ENCODE assay signal across 8 mouse cellular contexts in the genomic region with DNA sequence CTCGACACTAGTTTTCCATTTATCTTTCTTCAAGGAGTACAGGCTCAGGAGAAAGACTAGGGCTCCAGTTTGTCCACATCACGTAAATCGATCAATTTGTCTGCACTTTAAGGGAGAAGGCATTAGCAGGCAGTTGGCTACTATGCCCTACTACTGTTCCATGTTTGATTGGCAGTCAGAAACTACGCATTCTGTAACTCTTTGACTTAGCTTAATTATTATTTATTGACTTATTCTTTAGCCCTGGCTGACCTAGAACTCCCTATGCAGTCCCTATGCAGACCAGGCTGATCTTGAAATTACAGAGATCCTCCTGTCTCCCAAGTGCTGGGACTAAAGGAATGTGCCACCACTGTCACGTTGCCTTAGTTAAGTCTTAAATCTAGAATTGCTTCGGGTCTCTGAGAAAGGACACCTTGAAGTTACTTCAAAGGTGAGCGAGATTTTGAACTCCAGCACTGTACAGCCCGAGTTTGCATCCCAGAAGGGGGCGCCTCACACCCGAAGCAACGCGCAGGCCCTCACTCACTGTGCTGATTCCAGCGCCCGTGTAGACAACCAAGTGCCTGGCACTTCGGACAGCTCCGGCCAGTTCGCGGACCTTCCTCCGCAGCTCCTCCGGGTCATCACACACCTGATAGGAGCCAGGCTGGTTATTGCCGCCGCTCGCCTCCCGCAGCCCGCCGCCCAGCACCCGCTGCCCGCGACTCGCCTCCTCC. TPM values are rescaled to one million over a fixed set of nuclear protein-coding genes. Genes with fewer than 3 reads are reported as not detected.
DNase-seq lines count a peak whose midpoint lies in the region; ATAC-seq lines count a peak whose summit lies in the region.

No protein-coding gene starts in this region.

- no peaks in the 10 kb centered on the region for H3K27me3 ChIP-seq in hindbrain, embryonic 11.5 days (ENCODE audit: control insufficient read depth, insufficient read depth, low read length)
- H3K27me3 ChIP-seq in megakaryocyte, embryonic 14.5 days (replicated peaks), result no peaks in the 10 kb centered on the region

- peak; percentile 76 to 88 for DNase-seq in adrenal gland, adult (ENCODE audit: inconsistent age in 2 of 2, low spot score in 1 of 2)
- DNase-seq in adrenal gland, adult 8-10 months, result no peak
- peak; percentile 62 for DNase-seq in hindbrain, embryonic 11.5 days (ENCODE audit: low spot score)
- DNase-seq in left cerebral cortex, postnatal 14 days (ENCODE audit: low spot score in 2 of 2), result peak; percentile 63 to 69
- DNase-seq in spleen, adult 12 weeks (ENCODE audit: low spot score), result peak; percentile 71

- no peaks in the 10 kb centered on the region for H3K9me3 ChIP-seq in hindbrain, embryonic 11.5 days (ENCODE audit: control insufficient read depth, low read length)
- no peaks in the 10 kb centered on the region for H3K9me3 ChIP-seq in megakaryocyte, embryonic 14.5 days

- H3K4me2 ChIP-seq in hindbrain, embryonic 11.5 days (replicated peaks; ENCODE audit: low read depth, low read length), result peak overlapping the region; percentile 93

- peak overlapping the region; percentile 79 for H3K27ac ChIP-seq in hindbrain, embryonic 11.5 days (ENCODE audit: low read depth, low read length)

- peak overlapping the region; percentile 93 for H3K4me3 ChIP-seq in hindbrain, embryonic 11.5 days (ENCODE audit: low read depth, low read length)
- H3K4me3 ChIP-seq in megakaryocyte, embryonic 14.5 days (replicated peaks), result peak overlapping the region; percentile 93

- intact Hi-C loops in left cerebral cortex, postnatal 14 days (cut with DNase I), result loop anchor here (5.0 kb wide), 1 partner anchor 153 kb away; no protein-coding TSS in a partner anchor

- H3K4me1 ChIP-seq in hindbrain, embryonic 11.5 days (replicated peaks; ENCODE audit: control insufficient read depth, insufficient read depth, low read length), result peaks cover 7% of the 10 kb centered on the region
- H3K4me1 ChIP-seq in megakaryocyte, embryonic 14.5 days, result peaks cover 87% of the 10 kb centered on the region

- ATAC-seq in activated CD4-positive, CD25-positive, alpha-beta regulatory T cell, adult 4 months, result peak; percentile 44
- peak; percentile 60 for ATAC-seq in erythroblast, adult 5-6 weeks (replicated peaks; ENCODE audit: low FRiP score, poor library complexity, severe bottlenecking)
- peak; percentile 70 for ATAC-seq in hindbrain, embryonic 11.5 days (ENCODE audit: low FRiP score)

- H3K36me3 ChIP-seq in hindbrain, embryonic 11.5 days (ENCODE audit: control insufficient read depth, insufficient read depth, low read length), result peaks cover 11% of the 10 kb centered on the region
- H3K36me3 ChIP-seq in megakaryocyte, embryonic 14.5 days (replicated peaks; ENCODE audit: low read length), result peaks cover 82% of the 10 kb centered on the region

- peak overlapping the region; percentile 67 for H3K9ac ChIP-seq in hindbrain, embryonic 11.5 days (ENCODE audit: low read depth, low read length)

- WGBS in hindbrain, embryonic 11.5 days, result 12% methylated on average over 30 of the region's 30 CpGs

RNA-seq across cellular contexts. Expression of a gene that starts 0.9 kb away (rescaled TPM):
- 10 to 100 TPM; 61.1 to 97.1 (median 75.7) TPM for total RNA-seq in adrenal gland, adult 8-10 months (2022)
- 10 to 100 TPM; 50.8 to 61.8 TPM for polyA plus RNA-seq in activated CD4-positive, CD25-positive, alpha-beta regulatory T cell, adult 4 months (2017; shearing (Covaris generic))
- total RNA-seq in erythroblast, adult 5-6 weeks (2015; ENCODE audit: low replicate concordance), result 21.9 and 26.1 TPM in 2 replicates
- 48.8 and 52.1 TPM in 2 replicates for total RNA-seq in erythroblast, adult 5-6 weeks (2017; ENCODE audit: low replicate concordance)
- 33.2 and 36.6 TPM in 2 replicates for polyA plus RNA-seq in hindbrain, embryonic 11.5 days (2014; fragmentation: Nextera tagmentation; extraction: Ambion mirVana)
- total RNA-seq in left cerebral cortex, postnatal 14 days (2021), result 10 to 100 TPM; 34.7 to 42.4 TPM
- 275 and 278 TPM in 2 replicates for polyA plus RNA-seq in megakaryocyte, embryonic 14.5 days (2012; ENCODE audit: insufficient read depth, low replicate concordance)

RNA-seq across cellular contexts. Expression of a gene that starts 6.4 kb away (rescaled TPM):
- 100 to 1,000 TPM; 201 to 310 (median 259) TPM for total RNA-seq in adrenal gland, adult 8-10 months (2022)
- polyA plus RNA-seq in activated CD4-positive, CD25-positive, alpha-beta regulatory T cell, adult 4 months (2017; shearing (Covaris generic)), result 100 to 1,000 TPM in 1 of 2 experiments, 10 to 100 TPM in 1; 84.5 to 112 TPM
- total RNA-seq in erythroblast, adult 5-6 weeks (2015; ENCODE audit: low replicate concordance), result 7.7 and 20.7 TPM in 2 replicates
- total RNA-seq in erythroblast, adult 5-6 weeks (2017; ENCODE audit: low replicate concordance), result 19.8 and 39.8 TPM in 2 replicates
- 104 and 105 TPM in 2 replicates for polyA plus RNA-seq in hindbrain, embryonic 11.5 days (2014; fragmentation: Nextera tagmentation; extraction: Ambion mirVana)
- total RNA-seq in left cerebral cortex, postnatal 14 days (2021), result 100 to 1,000 TPM; 131 to 134 TPM
- polyA plus RNA-seq in megakaryocyte, embryonic 14.5 days (2012; ENCODE audit: insufficient read depth, low replicate concordance), result 143 and 168 TPM in 2 replicates

RNA-seq across cellular contexts. Expression of a gene that starts 9.3 kb away (rescaled TPM):
- total RNA-seq in adrenal gland, adult 8-10 months (2022), result 10 to 100 TPM; 53.2 to 74.4 (median 69.7) TPM
- polyA plus RNA-seq in activated CD4-positive, CD25-positive, alpha-beta regulatory T cell, adult 4 months (2017; shearing (Covaris generic)), result 10 to 100 TPM; 10.7 to 14.3 TPM
- 65.3 and 78.0 TPM in 2 replicates for total RNA-seq in erythroblast, adult 5-6 weeks (2015; ENCODE audit: low replicate concordance)
- total RNA-seq in erythroblast, adult 5-6 weeks (2017; ENCODE audit: low replicate concordance), result 137 and 154 TPM in 2 replicates
- polyA plus RNA-seq in hindbrain, embryonic 11.5 days (2014; fragmentation: Nextera tagmentation; extraction: Ambion mirVana), result 21.8 and 23.5 TPM in 2 replicates
- total RNA-seq in left cerebral cortex, postnatal 14 days (2021), result 10 to 100 TPM; 84.3 to 94.3 TPM
- 59.5 and 102 TPM in 2 replicates for polyA plus RNA-seq in megakaryocyte, embryonic 14.5 days (2012; ENCODE audit: insufficient read depth, low replicate concordance)

RNA-seq across cellular contexts. Expression of a gene that starts 15.8 kb away (rescaled TPM):
- total RNA-seq in adrenal gland, adult 8-10 months (2022), result 1 to 10 TPM in 2 of 4 experiments, not detected in 2; 1.3 to 2.1 TPM
- polyA plus RNA-seq in activated CD4-positive, CD25-positive, alpha-beta regulatory T cell, adult 4 months (2017; shearing (Covaris generic)), result not detected
- not detected in 2 replicates for total RNA-seq in erythroblast, adult 5-6 weeks (2015; ENCODE audit: low replicate concordance)
- total RNA-seq in erythroblast, adult 5-6 weeks (2017; ENCODE audit: low replicate concordance), result not detected in 2 replicates
- polyA plus RNA-seq in hindbrain, embryonic 11.5 days (2014; fragmentation: Nextera tagmentation; extraction: Ambion mirVana), result 0.42 TPM in 1 of 2 replicates, not detected in the other
- 1 to 10 TPM in 1 of 2 experiments, under 1 TPM in 1; 0.97 to 1.0 TPM for total RNA-seq in left cerebral cortex, postnatal 14 days (2021)
- polyA plus RNA-seq in megakaryocyte, embryonic 14.5 days (2012; ENCODE audit: insufficient read depth, low replicate concordance), result 2.7 and 7.7 TPM in 2 replicates

RNA-seq across cellular contexts. Expression of a gene that starts 19.4 kb away (rescaled TPM):
- 1 to 10 TPM in 3 of 4 experiments, under 1 TPM in 1; 0.73 to 2.0 (median 1.3) TPM for total RNA-seq in adrenal gland, adult 8-10 months (2022)
- polyA plus RNA-seq in activated CD4-positive, CD25-positive, alpha-beta regulatory T cell, adult 4 months (2017; shearing (Covaris generic)), result under 1 TPM in 1 of 2 experiments, not detected in 1; 0.48 TPM
- total RNA-seq in erythroblast, adult 5-6 weeks (2015; ENCODE audit: low replicate concordance), result 2.3 TPM in 1 of 2 replicates, not detected in the other
- not detected in 2 replicates for total RNA-seq in erythroblast, adult 5-6 weeks (2017; ENCODE audit: low replicate concordance)
- 28.2 and 30.2 TPM in 2 replicates for polyA plus RNA-seq in hindbrain, embryonic 11.5 days (2014; fragmentation: Nextera tagmentation; extraction: Ambion mirVana)
- total RNA-seq in left cerebral cortex, postnatal 14 days (2021), result 1 to 10 TPM; 3.8 to 4.0 TPM
- 3.6 and 7.7 TPM in 2 replicates for polyA plus RNA-seq in megakaryocyte, embryonic 14.5 days (2012; ENCODE audit: insufficient read depth, low replicate concordance)
